Mouse (Mus musculus): ENCODE measurements at regions not wholly inside any gene's neighbourhood (a gene's known extent, or its start where the extent isn't known, plus 50 kb on each side); places are given as distances from the start of the nearest gene placed in this dataset.

GRCm38 (mm10) chr17:29438347-29439235, 52.0 kb upstream of the Pim1 start:
- 21% methylated on average over 16 of the region's 17 CpGs for WGBS
- no peaks in the 10 kb centered on the region for H3K27me3 ChIP-seq (replicated peaks)
- peaks cover 81% of the 10 kb centered on the region for H3K4me1 ChIP-seq
- ATAC-seq (ENCODE audit: extremely low read depth, insufficient number of reproducible peaks, low FRiP score, low TSS enrichment): peak; percentile 21; the same call in 1 of the 2 replicates
- H3K27ac ChIP-seq (replicated peaks): peak overlapping the region; percentile 94
- peak overlapping the region; percentile 81 for H3K9ac ChIP-seq
- H3K9me3 ChIP-seq: no peaks in the 10 kb centered on the region
- H3K4me2 ChIP-seq: peak overlapping the region; percentile 76
- H3K4me3 ChIP-seq: peak overlapping the region; percentile 55
- no peaks in the 10 kb centered on the region for H3K36me3 ChIP-seq

GRCm38 (mm10) chr17:29439992-29440391, 50.6 kb upstream of the Pim1 start:
- peak overlapping the region; percentile 94 for H3K27ac ChIP-seq (replicated peaks)
- no peaks in the 10 kb centered on the region for H3K27me3 ChIP-seq (replicated peaks)
- 43% methylated on average over 4 of the region's 4 CpGs for WGBS
- no peaks in the 10 kb centered on the region for H3K36me3 ChIP-seq
- peak; percentile 28; the same call in 1 of the 2 replicates for ATAC-seq (ENCODE audit: extremely low read depth, insufficient number of reproducible peaks, low FRiP score, low TSS enrichment)
- H3K4me2 ChIP-seq: 0 out of 2 replicates have a peak overlapping the region, but pooled peaks have one; percentile 2
- no peaks in the 10 kb centered on the region for H3K9me3 ChIP-seq
- H3K4me1 ChIP-seq: peaks cover 75% of the 10 kb centered on the region
- no peak overlapping the region for H3K4me3 ChIP-seq
- peak overlapping the region; percentile 45 for H3K9ac ChIP-seq

- Histone ChIP-seq H3K9me3 (no peaks in the 10 kb centered on the region), H3K4me2 (0 out of 2 replicates have a peak overlapping the region, but pooled peaks have one; percentile 2), H3K4me1 (peaks cover 75% of the 10 kb centered on the region), H3K27ac (replicated peaks) (peak overlapping the region; percentile 94), H3K9ac (peak overlapping the region; percentile 45), H3K27me3 (replicated peaks) (no peaks in the 10 kb centered on the region), H3K4me3 (no peak overlapping the region), H3K36me3 (no peaks in the 10 kb centered on the region)
- no peak for ATAC-seq (ENCODE audit: extremely low read depth, insufficient number of reproducible peaks, low FRiP score, low TSS enrichment)
Measured at GRCm38 (mm10) chr17:29440490-29440889, 50.1 kb upstream of the Pim1 start.
